Mouse (Mus musculus) liver, adult 2 months (tissue): ENCODE results near the gene Fam117b.

Experiments used
- CTCF ChIP-seq: fragments of 200-500 bp; IDR thresholded peaks from 2 replicates; pipeline ENCODE4 v1.5.1; 2011; ENCODE audit warnings: low read depth, low read length, control low read depth
- POLR2A ChIP-seq: fragments of 200-500 bp; IDR thresholded peaks from 2 replicates; pipeline ENCODE4 v1.6.1; 2011; ENCODE audit warnings: low read length, control low read depth; ENCODE audit not compliant: insufficient read depth; ENCODE audit errors: extremely low read depth

- no peak for TF ChIP-seq CTCF
- no peak for TF ChIP-seq POLR2A
These were observed 20.2 kb downstream of the Fam117b start for GRCm38 (mm10) chr1:59932991-59933390.
